Mouse (Mus musculus) forebrain, embryonic 13.5 days (tissue): ENCODE data around the gene Arhgap22. TPM values are rescaled to one million over a fixed set of nuclear protein-coding genes. Genes with fewer than 3 reads are reported as not detected.

Experiments
- ATAC-seq: fragments of 200-750 bp; cut with Nextera tagmentation; 2 replicates; pipeline ENCODE4 v1.8.0; 2017
- H3K27ac ChIP-seq: fragments of 300-500 bp; sonication (generic); 2 replicates; pipeline ENCODE4 v1.5.1; 2015; ENCODE audit warnings: inconsistent platforms, mild to moderate bottlenecking, moderate library complexity
- H3K27me3 ChIP-seq: fragments of 300-500 bp; sonication (generic); 2 replicates; pipeline ENCODE4 v1.6.1; 2015; ENCODE audit warnings: mild to moderate bottlenecking, inconsistent platforms
- H3K36me3 ChIP-seq: fragments of 300-500 bp; sonication (generic); 2 replicates; pipeline ENCODE4 v1.6.1; 2015; ENCODE audit warnings: mild to moderate bottlenecking, inconsistent platforms; ENCODE audit not compliant: poor library complexity, severe bottlenecking
- H3K4me1 ChIP-seq: fragments of 300-500 bp; sonication (generic); 2 replicates; pipeline ENCODE4 v1.6.1; 2015; ENCODE audit warnings: inconsistent platforms
- H3K4me2 ChIP-seq: fragments of 300-500 bp; sonication (generic); 2 replicates; pipeline ENCODE4 v1.6.1; 2015; ENCODE audit warnings: inconsistent platforms, mild to moderate bottlenecking, moderate library complexity
- H3K4me3 ChIP-seq: fragments of 300-500 bp; sonication (generic); 2 replicates; pipeline ENCODE4 v1.5.1; 2015; ENCODE audit warnings: mild to moderate bottlenecking, inconsistent platforms
- H3K9ac ChIP-seq: fragments of 300-500 bp; sonication (generic); 2 replicates; pipeline ENCODE4 v1.6.1; 2015; ENCODE audit warnings: mild to moderate bottlenecking, inconsistent platforms
- H3K9me3 ChIP-seq: fragments of 300-500 bp; sonication (generic); replicated peaks from 2 replicates; pipeline ENCODE4 v1.6.1; 2016; ENCODE audit warnings: inconsistent platforms
- WGBS: fragments of 180-500 bp; shearing (Covaris S2); methylation state at CpG from one replicate; pipeline ENCODE4 v1.1.7; 2015; 5-methylcytosine and 5-hydroxymethylcytosine counted together
- polyA plus RNA-seq: library from polyadenylated mRNA; unstranded; fragments of >200 nt; fragmentation: Nextera tagmentation; extraction: Ambion mirVana; gene quantifications from 2 replicates; pipeline ENCODE4 v1.2.1, GENCODE M21; 2015

The Arhgap22 gene
- polyA plus RNA-seq, 1 experiment from 2014 or later = 1.1 TPM

DNA sequence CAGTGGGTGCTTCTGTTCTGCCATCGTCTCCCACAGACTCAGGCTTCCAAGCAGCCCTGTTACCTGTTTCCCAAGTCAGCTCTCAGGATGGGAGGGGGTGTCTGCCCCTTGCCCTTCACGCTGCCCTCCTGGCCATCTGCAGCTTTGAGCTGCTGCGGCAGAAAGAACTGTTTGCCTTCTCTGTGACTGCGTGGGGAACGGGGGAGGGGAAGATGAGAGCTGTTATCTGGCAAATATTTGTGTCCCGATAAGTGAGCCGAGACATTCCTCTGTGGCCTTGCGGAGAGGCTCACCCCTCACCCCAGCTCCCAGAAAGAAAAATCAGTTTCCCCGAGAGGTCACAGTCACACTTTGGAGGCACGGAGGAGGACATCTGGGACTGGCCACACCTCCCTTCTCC, 149.0 kb downstream of the Arhgap22 start:
- ATAC-seq = no peak
- Histone ChIP-seq H3K4me3 (no peak overlapping the region), H3K36me3 (no peaks in the 10 kb centered on the region), H3K9ac (no peak overlapping the region), H3K27ac (no peak overlapping the region), H3K4me2 (no peak overlapping the region), H3K27me3 (no peaks in the 10 kb centered on the region), H3K9me3 (no peaks in the 10 kb centered on the region), H3K4me1 (peaks cover 14% of the 10 kb centered on the region)
- WGBS = 54% methylated on average over 10 of the region's 10 CpGs

DNA sequence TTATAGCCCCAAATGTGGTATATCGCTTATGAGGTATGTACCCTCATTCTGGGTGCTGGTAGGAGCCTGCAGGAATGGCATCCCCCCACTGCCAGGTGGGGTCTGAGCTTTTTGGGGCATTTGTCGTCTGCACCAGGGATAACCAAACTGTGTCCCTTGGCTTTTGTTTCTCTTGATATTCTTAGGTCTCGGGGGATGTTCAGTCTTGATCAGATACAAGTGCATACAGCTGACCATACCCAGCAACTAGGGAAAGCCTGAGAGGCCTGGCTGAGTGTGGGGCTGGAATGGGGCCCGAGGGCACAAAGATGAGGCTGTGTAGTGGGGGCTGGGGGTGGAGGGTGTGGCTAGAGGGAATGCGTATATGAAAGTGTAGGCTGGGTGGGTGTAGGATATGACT, 149.8 kb downstream of the Arhgap22 start:
- no peak overlapping the region for H3K9ac ChIP-seq
- peaks cover 11% of the 10 kb centered on the region for H3K4me1 ChIP-seq
- ATAC-seq = no peak
- no peaks in the 10 kb centered on the region for H3K36me3 ChIP-seq
- H3K27ac ChIP-seq = no peak overlapping the region
- no peak overlapping the region for H3K4me3 ChIP-seq
- 89% methylated on average over 5 of the region's 5 CpGs for WGBS
- H3K4me2 ChIP-seq = no peak overlapping the region
- H3K27me3 ChIP-seq = no peaks in the 10 kb centered on the region
- H3K9me3 ChIP-seq = no peaks in the 10 kb centered on the region

DNA sequence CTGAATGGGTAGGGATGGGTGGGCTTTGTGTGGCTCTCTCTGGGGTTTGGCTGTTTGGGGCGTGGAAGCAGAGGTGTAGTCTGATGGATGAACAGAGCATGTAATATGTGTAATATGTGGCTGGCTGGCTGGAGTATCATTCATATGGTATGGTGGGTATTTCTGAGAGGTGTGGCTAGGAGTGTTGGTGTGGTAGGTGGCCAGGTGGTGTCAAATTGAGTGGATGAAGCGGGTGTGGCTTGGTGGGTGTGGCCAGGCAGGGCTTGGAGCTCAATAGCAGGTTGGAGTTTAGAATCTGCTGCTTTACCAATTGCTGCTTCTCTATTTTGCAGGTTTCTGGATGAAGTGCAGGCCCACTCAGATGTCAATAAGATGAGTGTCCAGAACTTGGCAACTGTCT, 150.2 kb downstream of the Arhgap22 start:
- no peaks in the 10 kb centered on the region for H3K27me3 ChIP-seq
- H3K4me2 ChIP-seq = no peak overlapping the region
- WGBS = 89% methylated on average over 2 of the region's 2 CpGs
- no peak overlapping the region for H3K9ac ChIP-seq
- no peak overlapping the region for H3K4me3 ChIP-seq
- peaks cover 11% of the 10 kb centered on the region for H3K4me1 ChIP-seq
- no peak overlapping the region for H3K27ac ChIP-seq
- H3K36me3 ChIP-seq = no peaks in the 10 kb centered on the region
- no peaks in the 10 kb centered on the region for H3K9me3 ChIP-seq
- ATAC-seq = no peak

DNA sequence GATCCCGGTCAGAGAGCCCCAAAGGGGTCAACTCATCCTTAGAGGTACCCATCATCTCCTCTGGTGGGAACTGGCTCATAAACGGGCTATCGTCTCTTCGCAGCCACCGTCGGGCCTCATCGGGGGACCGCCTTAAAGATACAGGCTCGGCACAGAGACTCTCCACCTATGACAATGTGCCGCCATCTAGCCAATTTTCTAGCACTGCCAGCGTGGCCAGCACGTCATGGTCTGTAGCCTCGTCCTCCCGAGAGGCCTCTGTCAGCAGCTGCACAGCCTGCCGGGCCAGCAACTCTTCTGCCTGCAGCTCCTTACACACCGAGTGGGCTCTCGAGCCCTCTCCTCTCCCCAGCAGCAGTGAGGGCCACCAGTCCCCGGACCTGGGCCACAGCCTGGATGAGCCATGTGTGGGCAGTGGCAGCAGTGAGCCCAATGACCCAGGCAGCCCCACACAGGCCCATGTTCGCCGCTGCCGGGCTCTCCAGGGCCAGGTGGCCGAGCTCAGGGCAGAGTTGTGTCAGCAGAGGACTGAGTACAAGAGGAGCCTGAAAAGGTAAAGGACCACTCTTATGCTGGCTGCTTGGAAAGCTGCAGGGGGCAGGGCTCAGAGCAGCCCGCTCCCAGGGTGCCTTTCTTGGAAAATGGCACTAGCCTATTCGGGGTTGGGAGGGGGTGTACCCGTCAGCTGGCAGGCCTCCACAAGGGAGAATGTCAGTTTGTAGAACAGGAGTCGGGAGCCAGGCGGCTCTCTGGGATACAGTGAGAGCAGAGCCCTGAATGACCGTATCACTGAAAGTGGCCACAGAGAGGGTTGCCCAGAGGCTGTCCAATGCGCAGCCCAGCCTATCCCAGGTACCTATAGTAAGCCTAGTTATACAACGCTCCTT, 153.3 kb downstream of the Arhgap22 start:
- Histone ChIP-seq H3K36me3 (no peaks in the 10 kb centered on the region), H3K9me3 (no peaks in the 10 kb centered on the region), H3K27ac (no peak overlapping the region), H3K9ac (no peak overlapping the region), H3K4me1 (peaks cover 15% of the 10 kb centered on the region), H3K4me3 (no peak overlapping the region), H3K4me2 (no peak overlapping the region), H3K27me3 (no peaks in the 10 kb centered on the region)
- 78% methylated on average over 30 of the region's 30 CpGs for WGBS
- no peak for ATAC-seq

DNA sequence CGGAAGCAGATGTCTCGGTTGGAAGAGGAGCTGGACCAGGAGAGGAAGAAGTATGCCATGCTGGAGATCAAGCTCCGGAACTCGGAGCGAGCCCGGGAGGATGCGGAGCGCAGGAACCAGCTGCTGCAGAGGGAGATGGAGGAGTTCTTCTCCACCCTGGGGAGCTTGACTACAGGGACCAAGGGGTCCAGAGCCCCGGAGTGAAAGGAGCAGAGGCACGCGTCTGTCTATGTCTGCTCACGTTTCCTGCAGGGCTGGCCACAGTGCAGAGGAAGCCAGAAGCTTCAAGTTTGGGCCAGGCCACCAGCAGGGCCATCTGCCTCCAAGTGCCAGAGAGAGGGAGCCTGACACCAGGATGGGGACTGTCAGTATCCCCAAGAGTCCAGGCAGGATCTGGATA, 155.5 kb downstream of the Arhgap22 start:
- no peak for ATAC-seq
- Histone ChIP-seq H3K9ac (no peak overlapping the region), H3K9me3 (no peaks in the 10 kb centered on the region), H3K36me3 (no peaks in the 10 kb centered on the region), H3K27me3 (no peaks in the 10 kb centered on the region), H3K4me3 (no peak overlapping the region), H3K4me1 (peaks cover 9% of the 10 kb centered on the region; the same call in 1 of the 2 replicates), H3K27ac (no peak overlapping the region), H3K4me2 (no peak overlapping the region)
- 90% methylated on average over 12 of the region's 12 CpGs for WGBS

DNA sequence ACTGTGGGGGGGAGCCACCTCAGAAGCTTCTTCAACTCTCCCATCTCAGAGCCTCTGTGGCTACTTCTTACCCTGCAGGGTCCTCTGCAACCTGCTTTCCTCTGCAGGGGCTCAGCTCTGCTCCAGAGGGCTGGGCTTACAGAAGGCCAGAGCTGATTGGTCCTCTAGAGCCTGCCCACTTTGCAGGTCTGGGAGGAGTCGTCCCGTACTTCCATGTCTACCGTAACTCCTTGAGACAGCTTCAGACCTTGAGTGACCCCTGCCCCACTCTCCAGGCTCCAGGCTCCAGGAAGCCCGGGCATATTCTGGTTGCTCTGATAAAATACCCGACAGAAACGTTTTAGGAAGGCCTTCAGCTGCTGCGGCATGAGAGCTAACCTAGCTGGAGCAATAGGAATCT, 156.2 kb downstream of the Arhgap22 start:
- Histone ChIP-seq H3K9me3 (no peaks in the 10 kb centered on the region), H3K4me3 (no peak overlapping the region), H3K27me3 (no peaks in the 10 kb centered on the region), H3K27ac (no peak overlapping the region), H3K4me1 (peaks cover 9% of the 10 kb centered on the region; the same call in 1 of the 2 replicates), H3K9ac (0 out of 2 replicates have a peak overlapping the region, but pooled peaks have one; percentile 12), H3K4me2 (peak overlapping the region; percentile 34), H3K36me3 (no peaks in the 10 kb centered on the region)
- no peak for ATAC-seq
- 15% methylated on average over 7 of the region's 7 CpGs for WGBS

DNA sequence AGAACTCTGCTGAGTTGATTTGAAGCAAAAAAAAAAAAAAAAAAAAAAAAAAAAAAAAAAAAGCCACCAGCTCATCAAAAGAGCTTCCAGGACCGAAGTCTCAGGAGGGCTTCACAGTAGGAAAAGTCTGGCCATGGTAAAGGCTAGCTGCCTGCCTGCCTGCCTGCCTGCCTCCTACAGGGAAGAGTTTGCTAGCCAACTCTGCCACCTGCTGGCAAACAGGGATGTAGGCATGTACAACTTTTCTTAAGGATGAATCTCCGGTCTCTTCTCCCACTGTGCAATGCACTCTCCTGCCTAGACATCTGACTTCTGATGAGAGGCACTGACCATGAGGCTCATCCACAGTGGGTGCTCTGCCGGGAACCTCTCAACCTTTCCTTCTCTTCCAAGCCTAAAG, 157.4 kb downstream of the Arhgap22 start:
- Histone ChIP-seq H3K4me2 (no peak overlapping the region), H3K4me3 (no peak overlapping the region), H3K9ac (no peak overlapping the region), H3K4me1 (peaks cover 9% of the 10 kb centered on the region; the same call in 1 of the 2 replicates), H3K27me3 (no peaks in the 10 kb centered on the region), H3K9me3 (no peaks in the 10 kb centered on the region), H3K27ac (no peak overlapping the region), H3K36me3 (no peaks in the 10 kb centered on the region)
- ATAC-seq = peak; percentile 66
- WGBS = 19% methylated on average over 3 of the region's 3 CpGs

DNA sequence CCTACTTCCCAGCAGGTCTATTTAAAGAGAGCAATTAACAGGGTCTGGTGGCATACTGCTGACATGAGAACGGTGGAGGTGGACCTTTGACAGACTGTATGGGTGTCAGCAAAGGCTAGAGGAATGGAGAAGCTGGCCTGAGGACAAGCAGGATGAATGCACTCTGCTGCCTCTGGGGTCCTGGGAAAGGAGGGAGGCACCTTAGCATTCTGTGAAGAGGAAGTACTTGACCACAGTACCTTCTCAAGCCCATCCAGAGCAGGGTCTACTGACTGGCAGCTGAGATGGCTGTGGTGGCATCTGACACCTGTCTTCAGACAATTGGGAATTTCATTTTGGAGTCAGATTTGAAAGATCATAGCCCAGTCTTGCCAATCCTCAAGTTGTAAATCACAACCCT, 159.4 kb downstream of the Arhgap22 start:
- 76% methylated on average over 1 of the region's 1 CpGs for WGBS
- Histone ChIP-seq H3K27ac (no peak overlapping the region), H3K9ac (no peak overlapping the region), H3K27me3 (no peaks in the 10 kb centered on the region), H3K4me2 (no peak overlapping the region), H3K4me3 (no peak overlapping the region), H3K4me1 (peaks cover 5% of the 10 kb centered on the region; the same call in 1 of the 2 replicates), H3K36me3 (peaks cover 4% of the 10 kb centered on the region; the same call in 1 of the 2 replicates), H3K9me3 (no peaks in the 10 kb centered on the region)
- ATAC-seq = no peak

DNA sequence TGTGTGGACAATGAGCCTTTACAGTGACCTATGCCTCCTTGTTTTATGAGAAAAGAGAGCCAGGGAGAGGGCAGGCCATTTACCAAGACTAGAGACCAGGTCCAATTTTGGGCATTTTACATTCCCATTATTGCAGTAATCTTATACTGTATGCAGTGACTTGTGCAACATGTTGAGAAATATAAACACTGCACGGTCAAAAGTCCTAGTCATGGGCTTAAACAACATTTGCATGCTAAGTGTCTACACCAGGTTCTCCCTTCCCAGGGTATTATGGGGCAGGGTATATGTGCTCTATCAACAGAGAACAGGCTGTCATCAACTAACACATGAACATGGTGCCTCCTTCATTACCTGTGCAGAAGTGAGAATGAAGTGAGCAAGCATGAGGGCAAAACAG, 160.3 kb downstream of the Arhgap22 start:
- Histone ChIP-seq H3K4me1 (peaks cover 5% of the 10 kb centered on the region; the same call in 1 of the 2 replicates), H3K4me2 (no peak overlapping the region), H3K27me3 (no peaks in the 10 kb centered on the region), H3K36me3 (peaks cover 8% of the 10 kb centered on the region; the same call in 1 of the 2 replicates), H3K4me3 (no peak overlapping the region), H3K9me3 (no peaks in the 10 kb centered on the region), H3K9ac (no peak overlapping the region), H3K27ac (no peak overlapping the region)
- 92% methylated on average over 1 of the region's 1 CpGs for WGBS
- no peak for ATAC-seq

DNA sequence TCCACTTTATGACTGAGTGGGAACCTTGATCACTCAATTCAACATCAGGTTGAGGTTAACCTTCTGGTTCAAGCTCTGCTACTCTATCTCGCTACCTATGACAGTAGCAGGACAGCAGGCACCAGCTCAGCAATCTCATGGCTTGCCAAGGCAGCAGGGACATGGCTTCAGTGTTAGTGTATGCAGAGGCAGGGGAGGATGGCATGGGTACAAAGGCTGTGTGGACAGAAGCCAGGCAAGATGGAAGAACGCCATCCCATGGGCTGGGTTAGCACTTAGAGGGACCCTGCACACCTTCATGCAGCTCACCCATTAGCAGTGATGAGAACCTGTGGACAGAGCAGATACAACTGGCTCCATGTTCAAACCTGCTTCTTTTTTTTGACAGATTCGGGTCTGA, 163.4 kb downstream of the Arhgap22 start:
- H3K36me3 ChIP-seq = peaks cover 23% of the 10 kb centered on the region
- H3K4me3 ChIP-seq = no peak overlapping the region
- H3K27me3 ChIP-seq = no peaks in the 10 kb centered on the region
- H3K9ac ChIP-seq = no peak overlapping the region
- no peaks in the 10 kb centered on the region for H3K9me3 ChIP-seq
- no peak for ATAC-seq
- no peak overlapping the region for H3K4me2 ChIP-seq
- no peaks in the 10 kb centered on the region for H3K4me1 ChIP-seq
- WGBS = 93% methylated on average over 3 of the region's 3 CpGs
- H3K27ac ChIP-seq = no peak overlapping the region

DNA sequence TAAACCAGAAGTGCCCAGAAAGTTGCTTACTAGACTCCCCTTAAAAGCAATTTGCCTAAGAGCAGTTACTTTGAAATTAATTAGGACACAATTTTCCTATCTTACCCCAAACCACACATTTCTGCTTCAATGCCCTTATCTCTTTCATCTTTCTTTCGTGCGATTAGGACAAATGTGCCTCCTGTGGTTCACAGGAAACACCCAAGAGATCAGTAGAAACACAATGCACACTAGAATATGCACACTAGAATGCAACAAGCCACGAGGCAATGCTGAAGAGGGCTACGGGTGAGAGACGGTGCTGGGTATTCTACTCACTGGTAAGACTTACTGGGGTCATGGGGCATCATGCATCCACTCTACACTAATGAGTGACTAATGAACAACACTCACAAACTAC, 164.9 kb downstream of the Arhgap22 start:
- no peak for ATAC-seq
- Histone ChIP-seq H3K27me3 (no peaks in the 10 kb centered on the region), H3K9ac (no peak overlapping the region), H3K4me2 (no peak overlapping the region), H3K27ac (no peak overlapping the region), H3K4me3 (no peak overlapping the region), H3K9me3 (no peaks in the 10 kb centered on the region), H3K4me1 (no peaks in the 10 kb centered on the region), H3K36me3 (peaks cover 36% of the 10 kb centered on the region)
- WGBS = 39% methylated on average over 5 of the region's 5 CpGs

DNA sequence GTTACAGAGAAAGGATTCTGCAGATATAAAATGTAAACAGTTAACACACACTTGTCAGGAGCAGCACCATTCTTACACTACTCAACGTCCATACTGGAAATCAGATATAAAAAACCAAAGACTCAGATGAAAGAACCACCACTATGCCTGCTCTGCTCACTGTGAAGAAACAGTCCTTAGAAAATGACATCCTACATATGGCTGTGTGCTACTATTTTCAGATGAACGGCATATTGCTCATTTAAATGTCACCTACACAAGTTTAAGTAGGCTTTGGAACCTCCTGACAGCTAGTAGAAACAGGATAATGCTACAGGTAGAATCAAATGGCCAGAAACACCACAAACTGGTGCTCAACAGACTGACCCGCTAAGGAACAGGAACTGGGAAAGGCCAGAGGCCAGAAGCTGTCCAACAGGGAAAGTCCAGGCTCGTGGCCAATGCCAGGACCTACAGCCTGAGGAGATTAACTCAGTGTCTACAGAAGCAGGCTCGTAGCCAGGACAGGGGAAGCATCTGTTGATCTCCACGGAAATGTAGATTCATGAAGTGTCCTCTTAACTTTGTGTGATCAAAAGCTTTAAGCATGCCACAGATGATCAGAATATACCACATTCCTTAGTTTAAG, 167.1 kb downstream of the Arhgap22 start:
- no peak overlapping the region for H3K4me3 ChIP-seq
- no peak overlapping the region for H3K27ac ChIP-seq
- no peak overlapping the region for H3K4me2 ChIP-seq
- 90% methylated on average over 6 of the region's 6 CpGs for WGBS
- no peaks in the 10 kb centered on the region for H3K27me3 ChIP-seq
- no peak for ATAC-seq
- H3K9ac ChIP-seq = no peak overlapping the region
- H3K9me3 ChIP-seq = no peaks in the 10 kb centered on the region
- H3K4me1 ChIP-seq = no peaks in the 10 kb centered on the region
- H3K36me3 ChIP-seq = peaks cover 46% of the 10 kb centered on the region
